Mouse (Mus musculus): ENCODE results near the gene Rrm2.
A peak's percentile ranks its signal among the peaks of the same experiment; 100 is the strongest.

The Rrm2 gene

GRCm38 (mm10) chr12:24705502-24706263, 2.4 kb upstream of the Rrm2 start:
- no peak for DNase-seq

GRCm38 (mm10) chr12:24706764-24707479, 1.1 kb upstream of the Rrm2 start:
- peak; percentile 57 to 71 for DNase-seq

DNA sequence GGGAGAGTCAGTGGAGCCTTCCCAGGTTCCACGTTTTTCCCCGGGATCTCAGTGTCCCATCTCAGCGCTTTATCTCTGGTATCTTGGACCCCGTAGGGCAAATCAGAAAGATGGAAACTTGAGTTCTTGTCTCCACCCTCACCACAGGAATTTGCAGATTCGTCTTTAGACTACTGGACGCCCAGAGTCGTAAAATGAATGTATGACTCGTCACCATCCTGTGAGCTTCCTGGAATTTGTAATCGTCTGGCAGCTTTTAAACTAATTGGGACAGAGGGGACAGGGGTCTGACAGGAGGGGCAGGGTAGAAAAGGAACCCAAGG, 600 bp upstream of the Rrm2 start:
- DNase-seq, result no peak

DNA sequence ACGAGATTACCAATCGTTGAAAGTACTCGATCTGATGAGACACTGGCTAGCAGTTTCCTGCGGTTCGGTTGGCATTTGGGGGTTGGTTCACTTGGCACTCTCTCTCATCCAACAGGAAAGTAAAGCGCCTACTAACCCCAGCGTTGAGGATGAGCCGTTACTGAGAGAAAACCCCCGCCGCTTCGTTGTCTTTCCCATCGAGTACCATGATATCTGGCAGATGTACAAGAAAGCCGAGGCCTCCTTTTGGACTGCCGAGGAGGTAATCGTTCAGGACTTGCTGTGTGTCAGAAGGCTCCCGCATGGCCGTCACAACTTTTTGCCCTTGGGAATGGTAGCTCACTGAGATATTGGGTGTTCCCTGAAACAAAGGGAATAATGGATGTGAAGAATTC, 780 bp downstream of the Rrm2 start:
- DNase-seq, result peak in 1 of 2 experiments; percentile 20

DNA sequence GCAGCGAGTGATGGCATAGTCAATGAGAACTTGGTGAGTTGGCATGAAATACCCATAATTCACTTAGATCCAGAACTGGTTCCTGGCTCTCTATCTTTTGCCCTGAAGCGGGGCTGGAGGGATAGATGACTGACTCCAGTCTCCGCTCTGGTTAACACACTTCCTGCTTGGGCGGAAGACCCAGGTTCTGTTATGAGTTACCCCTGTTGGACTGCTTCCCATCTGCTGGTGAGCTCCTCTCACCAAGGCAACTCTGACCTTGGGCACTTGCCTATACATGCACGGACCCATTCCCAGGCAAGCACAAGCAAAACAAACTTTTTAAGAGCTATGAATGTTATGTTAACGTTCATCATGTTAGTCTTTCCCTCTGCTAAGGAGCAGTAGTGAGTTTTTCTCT, 1.4 kb downstream of the Rrm2 start:
- DNase-seq, result peak; percentile 31 to 34

- DNase-seq, result peak; percentile 18 to 28
Observed at GRCm38 (mm10) chr12:24709831-24710508, 1.9 kb downstream of the Rrm2 start.

DNA sequence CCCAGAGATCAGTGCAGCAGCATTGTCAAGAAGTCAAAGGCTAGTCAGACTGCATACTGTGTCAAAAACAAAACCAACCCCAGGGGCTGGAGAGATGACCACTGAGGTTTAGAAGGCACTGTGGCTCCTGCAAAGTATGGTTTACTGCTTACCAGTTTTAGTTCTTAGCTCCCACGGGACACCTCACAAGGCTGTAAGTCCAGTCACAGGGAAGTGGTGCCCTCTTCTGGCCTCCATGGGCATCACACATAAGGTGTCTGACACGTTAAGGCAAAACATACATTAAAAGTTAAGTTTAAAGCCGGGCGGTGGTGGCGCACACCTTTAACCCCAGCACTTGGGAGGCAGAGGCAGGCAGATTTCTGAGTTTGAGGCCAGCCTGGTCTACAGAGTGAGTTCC, 2.6 kb downstream of the Rrm2 start:
- peak in 1 of 2 experiments; percentile 31 for DNase-seq

DNA sequence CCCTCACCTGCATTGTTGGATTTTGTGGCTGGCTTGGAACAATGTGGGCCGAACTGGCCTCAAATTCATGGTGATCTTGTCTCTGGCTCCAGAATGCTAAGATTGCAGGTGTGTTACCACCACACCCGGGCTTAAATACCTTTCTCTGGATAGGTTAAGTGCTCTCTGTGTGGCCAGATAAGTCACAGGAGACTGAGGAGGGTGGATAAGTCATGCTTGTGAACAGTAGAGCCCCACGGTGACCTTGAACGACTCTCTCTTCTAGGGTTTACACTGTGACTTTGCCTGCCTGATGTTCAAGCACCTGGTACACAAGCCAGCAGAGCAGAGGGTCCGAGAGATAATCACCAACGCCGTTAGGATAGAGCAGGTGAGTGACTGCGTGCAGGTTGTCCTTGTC, 4.4 kb downstream of the Rrm2 start:
- DNase-seq, result no peak

- DNase-seq, result no peak
Observed at GRCm38 (mm10) chr12:24714579-24715255, 6.7 kb downstream of the Rrm2 start.

DNA sequence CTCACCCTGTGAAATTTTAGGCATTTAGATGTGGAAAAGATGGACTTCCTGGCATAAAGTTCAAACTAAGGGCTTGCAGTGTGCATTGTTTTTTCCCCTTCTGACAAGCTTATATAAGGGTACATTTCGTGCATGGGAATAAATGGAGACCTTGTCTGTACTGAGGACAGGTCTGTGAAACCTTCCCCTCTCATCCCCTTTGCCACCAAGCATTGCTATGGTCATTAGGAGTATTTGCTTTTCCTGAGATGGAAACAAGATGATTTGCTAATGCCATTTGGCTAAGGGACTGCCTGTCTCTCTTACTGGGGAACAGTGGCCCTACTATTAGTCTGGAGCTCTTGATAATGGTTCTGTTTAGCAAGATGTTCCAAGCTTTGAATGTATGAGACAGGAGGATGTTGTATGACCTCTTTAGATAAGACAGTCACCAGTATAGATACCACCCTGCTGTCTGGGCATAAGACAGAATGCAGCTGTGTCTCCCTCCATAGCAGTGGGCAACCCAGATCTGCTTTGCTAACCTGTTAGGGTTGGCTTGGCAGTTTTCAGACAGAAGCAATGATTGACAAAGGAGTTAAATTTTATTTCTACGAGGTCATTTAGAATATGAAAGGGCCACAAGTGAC, 7.3 kb downstream of the Rrm2 start:
- DNase-seq, result no peak

DNA sequence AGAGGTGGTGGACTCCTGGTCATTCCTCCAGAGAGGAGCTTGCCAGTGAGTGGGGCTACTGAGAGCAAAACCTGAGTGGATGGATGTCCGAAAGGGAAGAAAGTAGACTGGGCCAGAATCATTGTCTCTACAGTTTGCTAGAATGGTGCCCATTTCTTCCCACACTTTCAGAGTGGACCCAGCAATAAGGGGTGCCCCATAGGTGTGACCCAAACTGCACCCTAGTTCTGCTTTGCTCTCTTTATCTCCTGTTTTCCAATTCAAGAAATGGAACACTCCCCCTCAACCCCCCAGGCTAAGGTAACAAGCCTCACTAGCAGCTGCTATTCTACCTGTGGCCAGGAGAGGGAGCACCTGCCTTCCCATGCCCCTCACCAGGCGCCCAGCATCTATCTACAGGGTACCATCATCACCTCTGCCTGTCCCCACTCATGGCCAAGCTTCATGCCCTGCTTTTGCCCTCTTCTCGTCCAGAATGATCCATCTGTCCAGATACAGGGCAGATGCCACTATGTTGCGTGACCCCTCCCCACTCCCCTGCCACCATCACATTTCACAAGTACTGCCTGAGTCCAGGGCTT, 8.8 kb downstream of the Rrm2 start:
- DNase-seq, result peak; percentile 35 to 38

DNA sequence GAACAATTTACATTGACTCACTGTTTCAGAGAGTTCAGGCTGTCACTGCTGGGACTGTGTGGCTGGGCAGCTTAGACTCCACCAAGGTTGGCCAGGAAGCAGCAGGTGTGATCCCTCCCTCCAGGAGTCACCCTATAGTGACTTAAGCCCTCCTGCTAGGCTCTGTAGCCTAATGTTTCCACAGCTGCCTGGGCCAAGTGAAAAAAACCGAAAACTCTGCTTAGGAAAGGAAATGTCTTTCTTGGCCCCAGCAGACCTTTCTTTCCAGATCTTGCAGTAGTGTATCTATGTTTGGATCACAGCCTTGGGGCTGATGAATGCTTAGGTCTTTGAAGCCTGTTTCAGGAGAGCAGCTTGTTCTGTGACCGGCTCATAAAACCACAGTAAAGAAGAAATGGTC, 15.4 kb downstream of the Rrm2 start:
- no peak for DNase-seq

DNA sequence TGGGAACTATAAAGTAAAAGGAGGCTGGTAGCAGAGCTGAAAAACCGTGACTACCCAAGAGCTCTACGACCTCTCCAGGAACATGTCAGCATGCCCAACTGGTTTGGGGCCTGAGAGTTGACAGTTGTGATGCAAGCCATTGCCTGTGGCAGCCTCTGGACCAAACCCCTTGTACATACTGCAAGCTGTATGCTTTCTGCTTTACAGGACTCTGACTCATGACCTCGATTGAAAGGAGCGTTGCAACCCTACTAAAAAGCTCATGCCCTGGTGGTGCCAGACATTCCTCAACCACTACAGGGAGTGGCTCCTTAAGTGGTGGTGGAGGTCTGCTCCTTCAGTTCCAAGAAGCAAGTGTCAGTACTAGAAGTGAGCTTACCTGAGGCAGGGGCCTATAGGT, 15.8 kb downstream of the Rrm2 start:
- DNase-seq, result no peak

DNA sequence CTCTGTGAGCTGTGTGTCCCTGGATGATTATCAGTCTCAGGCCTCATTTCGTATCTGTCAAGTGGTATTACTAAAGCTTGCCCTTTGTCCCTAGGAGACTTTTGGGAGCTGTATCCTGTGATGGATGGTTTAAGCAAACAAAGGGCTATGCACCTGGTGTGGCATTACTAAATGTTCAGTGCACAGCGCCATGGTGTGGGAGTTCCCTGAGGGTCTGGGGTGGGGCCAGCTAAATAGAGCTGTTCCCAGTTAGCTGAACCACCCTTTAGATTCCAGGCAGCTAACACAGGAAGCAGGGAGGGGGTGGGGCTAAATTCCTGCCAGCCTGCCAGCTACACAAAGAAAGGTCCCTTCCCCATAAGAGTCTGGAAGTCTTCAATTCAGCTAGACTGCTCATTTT, 16.3 kb downstream of the Rrm2 start:
- DNase-seq, result no peak

- DNase-seq, result no peak
Observed at GRCm38 (mm10) chr12:24734828-24735394, 26.9 kb downstream of the Rrm2 start.

- DNase-seq, result no peak
Observed at GRCm38 (mm10) chr12:24736956-24737355, 28.9 kb downstream of the Rrm2 start.

DNA sequence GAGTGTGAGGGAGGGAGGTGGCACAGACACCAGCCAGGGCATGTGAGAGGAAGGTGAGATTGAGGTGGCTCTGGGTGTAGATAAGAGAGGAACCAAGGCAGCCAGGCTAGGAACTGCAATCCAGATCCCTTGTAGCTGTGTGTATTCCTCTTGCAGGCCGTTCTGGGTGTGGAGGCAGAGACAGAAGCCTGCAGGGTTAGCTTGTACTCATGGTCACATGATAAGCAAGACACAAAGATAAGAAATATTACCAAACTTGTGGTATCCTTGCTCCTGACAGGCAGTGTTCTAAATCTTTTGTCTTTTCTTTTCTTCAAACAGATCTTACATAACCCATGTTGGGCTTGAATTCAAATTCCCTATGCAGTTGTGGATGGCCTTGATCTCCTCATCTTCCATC, 31.9 kb downstream of the Rrm2 start:
- DNase-seq, result no peak

DNA sequence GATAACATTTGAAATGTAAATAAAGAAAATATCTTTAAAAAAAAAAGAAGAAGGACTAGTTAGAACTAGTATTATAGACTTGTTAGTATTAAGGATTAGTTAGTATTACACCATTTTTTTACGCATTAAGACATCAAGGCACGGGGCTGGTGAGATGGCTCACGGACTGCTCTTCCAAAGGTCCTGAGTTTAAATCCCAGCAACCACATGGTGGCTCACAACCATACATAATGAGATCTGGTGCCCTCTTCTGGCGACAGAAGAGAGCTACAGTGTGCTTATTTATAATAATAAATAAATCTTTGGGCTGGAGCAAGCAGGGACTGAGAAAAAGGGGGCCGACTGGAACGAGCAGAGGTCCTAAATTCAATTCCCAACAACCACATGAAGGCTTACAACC, 33.5 kb downstream of the Rrm2 start:
- DNase-seq, result peak in 1 of 2 experiments; percentile 5

DNA sequence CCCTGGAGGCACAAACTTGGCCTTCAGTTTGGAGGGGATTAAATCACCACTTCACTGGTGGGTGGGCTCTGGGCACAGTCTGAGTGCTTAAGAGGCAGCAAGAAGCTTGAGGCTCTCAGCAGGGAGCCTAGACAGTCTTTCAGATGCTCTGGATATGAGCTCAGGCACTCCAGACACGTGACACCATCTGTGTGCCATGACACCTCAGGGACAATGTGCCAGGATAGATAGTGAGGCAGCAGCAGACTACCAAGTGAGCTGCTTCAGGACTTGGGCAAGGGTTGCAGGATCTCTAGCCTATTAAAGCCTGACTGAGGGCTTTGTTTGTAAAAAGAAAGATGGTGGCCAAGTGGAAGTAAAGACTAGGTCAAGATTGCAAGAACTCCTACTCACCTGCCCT, 36.3 kb downstream of the Rrm2 start:
- DNase-seq, result no peak

- no peak for DNase-seq
Observed at GRCm38 (mm10) chr12:24746579-24747296, 38.7 kb downstream of the Rrm2 start.

DNA sequence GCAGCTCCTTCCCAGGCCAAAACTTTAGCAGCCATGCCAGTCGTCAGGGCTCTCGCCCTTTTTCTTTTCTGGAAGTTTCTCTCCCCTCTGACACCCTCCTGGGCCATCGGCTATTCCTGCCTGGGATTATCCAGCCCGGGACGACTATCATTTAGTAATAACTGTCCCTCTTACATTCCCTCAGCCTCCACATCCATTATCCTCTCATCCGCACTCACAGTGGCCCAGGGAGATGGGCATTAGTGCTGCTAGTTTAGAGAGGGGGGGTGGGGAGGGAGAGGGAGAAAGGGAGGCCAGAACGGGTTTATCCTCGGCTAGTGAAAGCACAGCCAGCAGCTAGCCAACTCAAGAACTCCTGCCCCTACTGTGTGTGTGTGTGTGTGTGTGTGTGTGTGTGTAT, 39.3 kb downstream of the Rrm2 start:
- DNase-seq, result no peak

- no peak for DNase-seq
Observed at GRCm38 (mm10) chr12:24750521-24750920, 42.5 kb downstream of the Rrm2 start.

Data from thymus, postnatal 36 days (tissue).